Mouse (Mus musculus): Measurements from ENCODE around the gene Fbxl13. TPM values are rescaled to one million over a fixed set of nuclear protein-coding genes. Genes with fewer than 3 reads are reported as not detected.
A peak's percentile ranks its signal among the peaks of the same experiment; 100 is the strongest.
"Not testable (repeated sequence)": the region's sequence is repeated elsewhere in the genome, so short reads cannot be mapped to it uniquely, and the experiment has no call there.

The Fbxl13 gene
- total RNA-seq, 2 experiments from 2014 or later: 0.10 TPM

DNA sequence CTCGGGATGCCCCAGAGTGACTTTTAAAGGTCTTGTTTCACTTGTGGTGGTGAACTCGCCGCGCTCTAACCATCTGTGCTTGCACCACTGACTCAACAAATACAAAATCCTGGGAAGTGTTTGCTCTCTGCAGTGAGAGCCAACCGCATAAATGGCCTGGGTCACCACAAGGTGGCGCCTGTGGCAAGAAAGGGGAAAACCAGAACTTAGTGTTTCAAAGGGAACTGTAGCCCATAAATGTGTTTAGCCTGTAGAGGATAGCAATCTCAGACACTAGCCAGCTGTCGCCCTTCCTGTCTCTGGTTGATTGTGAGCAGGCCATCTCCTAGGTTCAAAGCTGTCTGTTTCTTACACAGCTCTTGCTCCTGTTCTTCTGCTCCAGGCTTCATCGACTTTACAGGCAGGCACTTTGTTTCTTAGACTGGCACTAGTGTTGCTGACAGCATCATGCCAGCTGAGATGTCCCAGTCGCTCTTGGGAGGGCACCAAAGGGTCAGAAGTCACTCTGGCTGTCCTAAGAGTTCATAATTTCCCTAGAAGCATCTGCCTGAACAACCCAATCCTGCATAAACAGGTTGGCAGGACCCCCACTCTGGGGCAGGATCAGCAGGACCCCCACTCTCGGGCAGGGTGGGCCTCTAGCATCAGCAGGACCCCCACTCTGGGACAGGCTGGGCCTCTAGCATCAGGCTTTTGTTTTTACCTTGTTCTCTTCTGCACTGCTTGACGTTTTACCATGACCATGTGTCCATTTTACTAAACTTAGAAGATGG is 13.4 kb upstream of the Fbxl13 start:
- peak; percentile 86 to 91 for DNase-seq
- intact Hi-C loops (cut with DNase I): loop anchor here (1.0 kb wide), 1 partner anchor 76 kb away; no protein-coding TSS in a partner anchor

DNA sequence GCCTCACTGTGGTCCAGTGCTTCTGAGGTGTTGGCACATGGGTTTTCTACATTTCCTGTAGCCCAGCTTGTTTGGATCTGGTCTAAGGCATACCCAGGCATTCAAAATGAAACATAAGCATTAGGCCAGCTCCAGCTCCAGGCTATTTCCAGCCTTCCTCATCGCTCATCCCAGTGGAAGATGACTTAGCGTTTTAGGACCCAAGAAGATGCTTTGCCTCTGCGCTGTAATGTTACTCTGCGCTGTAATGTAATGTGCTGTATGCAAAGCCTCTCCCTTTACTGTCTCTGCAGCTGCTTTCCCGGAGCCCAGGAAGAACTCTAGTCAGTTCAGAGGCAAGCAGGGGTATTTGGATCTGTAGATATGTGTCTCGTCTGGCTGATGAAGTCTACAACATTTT is 12.6 kb upstream of the Fbxl13 start:
- intact Hi-C loops (cut with DNase I): loop anchor here (1.0 kb wide), 1 partner anchor 77 kb away; no protein-coding TSS in a partner anchor
- DNase-seq: no peak

GRCm38 (mm10) chr5:21656912-21657311 is 11.5 kb upstream of the Fbxl13 start:
- no peak for DNase-seq
- intact Hi-C loops (cut with DNase I): no loop called here

- intact Hi-C loops (cut with DNase I): loop anchor here (5.0 kb wide), 1 partner anchor 865 kb away; no protein-coding TSS in a partner anchor
- DNase-seq: no peak
Measured at GRCm38 (mm10) chr5:21651885-21652612, 6.6 kb upstream of the Fbxl13 start.

GRCm38 (mm10) chr5:21650736-21651135 is 5.3 kb upstream of the Fbxl13 start:
- DNase-seq: no peak
- intact Hi-C loops (cut with DNase I): loop anchor here (5.0 kb wide), 1 partner anchor 867 kb away; no protein-coding TSS in a partner anchor

- intact Hi-C loops (cut with DNase I): loop anchor here (1.0 to 10.0 kb wide), 2 partner anchors 55 to 321 kb away; partner anchors contain the start of gene Napepld
- no peak for DNase-seq
Measured at GRCm38 (mm10) chr5:21646133-21646491, 678 bp upstream of the Fbxl13 start.

GRCm38 (mm10) chr5:21644891-21645438 is 469 bp downstream of the Fbxl13 start:
- intact Hi-C loops (cut with DNase I): loop anchor here (2.0 to 10.0 kb wide), 2 partner anchors 320 to 762 kb away; partner anchors contain the start of genes Phtf2 and Tmem60
- DNase-seq: no peak

DNA sequence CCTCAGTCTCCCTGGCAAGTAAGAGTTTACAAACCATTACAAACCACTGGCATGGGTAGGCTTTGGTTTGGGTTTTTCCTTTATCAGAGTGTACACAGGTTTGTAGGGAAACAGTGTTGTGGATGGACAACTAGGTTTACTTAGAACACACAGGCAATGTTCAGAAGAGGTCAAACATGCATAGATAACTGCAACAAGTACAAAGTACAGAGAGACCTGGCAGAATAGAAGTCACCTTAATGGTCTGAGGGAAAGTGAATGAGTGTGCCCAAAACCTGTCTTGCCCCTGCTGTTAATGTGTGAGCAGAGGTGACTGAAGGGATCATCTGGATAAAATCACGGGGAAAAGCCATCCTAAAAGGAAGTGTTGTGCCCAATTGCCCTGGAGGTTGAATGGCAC is 1.8 kb downstream of the Fbxl13 start:
- no peak for DNase-seq
- intact Hi-C loops (cut with DNase I): loop anchor here (2.0 to 10.0 kb wide), 2 partner anchors 319 to 761 kb away; partner anchors contain the start of genes Phtf2 and Tmem60

DNA sequence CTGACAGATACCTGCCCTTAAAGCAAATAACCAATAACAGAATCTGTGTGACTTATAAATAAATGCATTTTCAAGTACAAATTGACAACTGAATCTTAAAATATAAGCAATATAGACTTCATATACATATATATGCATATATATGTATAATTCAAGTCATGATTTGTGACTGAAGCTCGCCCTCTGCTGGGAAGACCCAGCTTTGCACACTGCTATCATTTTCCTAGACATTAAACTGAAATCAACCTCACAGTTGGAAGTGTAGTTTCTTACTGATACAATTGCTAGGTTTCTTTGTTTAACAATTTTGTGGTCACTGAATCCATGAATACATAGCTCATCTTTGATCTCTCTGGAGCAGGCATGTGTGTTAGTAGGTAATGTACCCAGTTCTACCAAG is 4.5 kb downstream of the Fbxl13 start:
- peak; percentile 34 to 49 for DNase-seq
- intact Hi-C loops (cut with DNase I): loop anchor here (1.0 to 10.0 kb wide), 3 partner anchors 207 to 376 kb away; no protein-coding TSS in a partner anchor

GRCm38 (mm10) chr5:21625916-21626315 is 19.5 kb downstream of the Fbxl13 start:
- DNase-seq: no peak
- intact Hi-C loops (cut with DNase I): no loop called here

DNA sequence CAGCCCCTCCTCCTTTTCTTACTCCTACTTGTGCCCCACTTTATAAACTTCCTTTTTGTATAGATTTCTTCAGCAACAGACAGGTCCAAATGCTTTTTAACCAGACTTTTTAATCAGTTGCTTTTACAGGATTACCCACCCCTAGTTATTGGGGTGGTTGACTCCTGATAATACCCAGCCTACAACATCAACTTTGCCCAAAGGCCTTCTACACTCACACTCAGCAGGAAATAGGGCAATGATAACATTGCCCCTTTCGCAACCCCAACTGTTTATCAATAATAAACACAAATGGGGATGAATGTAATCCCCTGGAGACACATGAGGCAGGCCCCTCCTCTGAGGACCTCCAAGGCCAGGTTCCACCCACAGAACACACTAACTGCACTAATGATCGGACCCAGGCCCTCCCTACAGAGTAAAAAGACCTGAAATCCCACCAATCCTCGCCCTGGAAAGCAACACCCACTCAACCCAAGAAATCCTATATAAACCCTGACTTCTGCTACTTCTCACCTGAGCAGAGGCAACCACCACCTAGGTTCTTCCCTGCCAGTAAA is 28.9 kb downstream of the Fbxl13 start:
- intact Hi-C loops (cut with DNase I): no loop called here
- DNase-seq: no peak

DNA sequence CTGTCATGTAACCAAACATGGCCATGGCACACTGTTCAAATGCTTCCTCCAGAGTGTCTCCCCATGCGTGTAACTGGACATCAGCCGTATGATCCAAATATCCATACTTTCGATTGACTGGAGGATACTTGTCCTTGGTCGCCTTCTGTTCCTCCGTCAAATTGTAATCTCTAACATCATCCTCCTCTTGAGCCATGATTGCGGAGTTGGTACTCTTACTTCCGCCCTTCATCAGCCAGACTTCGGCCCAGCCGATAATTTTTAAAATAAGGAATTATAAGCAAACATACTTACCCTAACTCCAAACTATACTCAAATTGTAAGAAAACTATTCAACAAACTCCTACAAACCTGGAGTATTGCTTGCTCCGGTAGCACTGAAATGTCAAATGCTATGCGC is 31.1 kb downstream of the Fbxl13 start:
- intact Hi-C loops (cut with DNase I); DNase-seq: not testable (repeated sequence)

GRCm38 (mm10) chr5:21610996-21611395 is 34.4 kb downstream of the Fbxl13 start:
- no peak for DNase-seq
- intact Hi-C loops (cut with DNase I): no loop called here

DNA sequence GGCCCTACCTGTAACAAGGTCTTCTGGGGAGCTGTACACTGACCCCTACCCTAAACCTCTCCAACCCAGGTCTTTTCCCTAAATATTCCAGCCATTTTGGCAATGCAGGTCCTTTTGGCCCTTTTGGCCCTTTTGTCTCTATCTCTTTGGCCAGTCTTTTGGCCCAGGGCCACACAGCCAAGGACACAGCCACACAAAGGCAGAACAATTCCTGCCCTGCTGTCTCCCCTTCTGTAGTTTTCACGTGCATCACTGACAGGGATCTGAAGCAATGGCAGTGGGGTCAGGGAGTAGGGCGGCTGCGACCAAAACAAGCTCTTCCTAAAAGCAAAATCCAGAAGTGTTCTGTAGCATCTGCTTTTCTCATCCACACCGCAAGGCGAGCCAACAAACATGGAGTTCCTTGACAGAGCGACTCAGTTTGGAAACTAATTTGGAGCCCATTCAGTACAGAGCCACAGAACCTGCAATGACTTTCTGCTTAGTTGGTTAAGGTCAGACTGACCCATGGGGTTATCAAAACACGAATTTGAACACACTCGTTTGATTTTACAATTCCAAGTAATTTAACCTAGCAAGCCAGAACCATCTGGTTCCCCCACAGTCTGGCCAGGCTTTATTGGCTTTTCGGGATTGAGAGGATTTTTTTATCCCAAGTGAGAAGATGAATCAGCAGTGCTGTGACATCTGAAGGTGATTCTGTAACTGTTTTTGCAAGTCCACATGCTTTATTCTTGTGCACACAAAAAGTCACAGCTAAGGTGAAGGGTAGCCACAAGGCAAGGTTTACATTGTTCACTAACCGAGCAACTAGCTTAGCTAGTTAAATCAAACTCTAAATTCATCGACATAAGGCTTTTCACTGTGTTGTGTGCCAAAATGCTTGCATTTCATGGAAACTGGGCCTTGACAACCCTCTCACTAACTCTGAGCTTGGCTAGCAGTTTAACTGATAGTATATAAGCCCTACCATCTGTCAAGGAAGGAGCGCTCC is 36.8 kb downstream of the Fbxl13 start:
- DNase-seq: peak in 1 of 2 experiments; percentile 6

GRCm38 (mm10) chr5:21605936-21606335 is 39.5 kb downstream of the Fbxl13 start:
- intact Hi-C loops (cut with DNase I): no loop called here
- DNase-seq: no peak

More for the DNA sequence above, 36.8 kb downstream of the Fbxl13 start:
- intact Hi-C loops (cut with DNase I): no loop called here

DNA sequence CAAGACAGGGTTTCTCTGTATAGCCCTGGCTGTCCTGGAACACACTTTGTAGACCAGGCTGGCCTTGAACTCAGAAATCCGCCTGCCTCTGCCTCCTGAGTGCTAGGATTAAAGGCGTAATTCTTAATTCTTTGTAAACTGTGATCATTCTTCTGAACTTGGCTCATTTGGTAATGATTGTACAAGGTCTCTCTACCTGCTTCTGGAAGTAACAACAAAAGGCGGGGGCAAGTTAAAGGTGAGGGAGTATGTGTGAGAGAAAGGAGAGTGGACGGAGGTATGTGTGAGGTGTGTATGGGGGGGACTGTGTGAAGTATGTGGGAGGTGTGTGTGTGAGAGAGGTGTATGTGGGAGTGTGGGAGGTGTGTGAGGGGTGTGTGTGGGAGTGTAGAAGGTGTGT is 45.5 kb downstream of the Fbxl13 start:
- DNase-seq: no peak
- intact Hi-C loops (cut with DNase I): no loop called here

DNA sequence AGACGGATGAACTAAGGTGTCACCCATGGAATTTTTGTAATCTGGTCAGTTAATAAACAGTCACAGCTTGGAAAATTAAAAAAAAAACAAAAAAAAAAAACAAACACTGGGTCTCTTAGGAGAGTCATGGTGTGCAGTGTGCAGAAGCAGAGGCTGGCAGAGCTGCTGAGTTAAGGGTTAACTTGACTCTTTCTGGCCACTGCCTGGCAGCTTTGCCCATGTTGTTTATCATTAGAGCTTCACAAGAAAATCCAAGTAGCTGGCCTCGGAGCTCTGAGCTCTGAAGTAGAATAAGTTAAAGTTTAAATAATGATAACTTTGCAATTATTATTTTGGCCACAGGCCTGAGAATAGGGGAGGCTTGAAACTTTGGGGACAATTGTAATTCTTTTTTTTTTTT is 45.9 kb downstream of the Fbxl13 start:
- DNase-seq; intact Hi-C loops (cut with DNase I): not testable (repeated sequence)

GRCm38 (mm10) chr5:21593201-21593709 is 52.2 kb downstream of the Fbxl13 start:
- intact Hi-C loops (cut with DNase I): no loop called here
- no peak for DNase-seq

- DNase-seq: no peak
- intact Hi-C loops (cut with DNase I): no loop called here
Measured at GRCm38 (mm10) chr5:21592106-21592505, 53.3 kb downstream of the Fbxl13 start.

All from heart, postnatal 10 days (tissue).